Mouse (Mus musculus): ENCODE results near the gene Loxl3. TPM values are rescaled to one million over a fixed set of nuclear protein-coding genes. Genes with fewer than 3 reads are reported as not detected.

Gene Loxl3
- 3.1 and 5.5 TPM in 2 replicates for polyA plus RNA-seq (2014; fragmentation: Nextera tagmentation; extraction: Ambion mirVana)

DNA sequence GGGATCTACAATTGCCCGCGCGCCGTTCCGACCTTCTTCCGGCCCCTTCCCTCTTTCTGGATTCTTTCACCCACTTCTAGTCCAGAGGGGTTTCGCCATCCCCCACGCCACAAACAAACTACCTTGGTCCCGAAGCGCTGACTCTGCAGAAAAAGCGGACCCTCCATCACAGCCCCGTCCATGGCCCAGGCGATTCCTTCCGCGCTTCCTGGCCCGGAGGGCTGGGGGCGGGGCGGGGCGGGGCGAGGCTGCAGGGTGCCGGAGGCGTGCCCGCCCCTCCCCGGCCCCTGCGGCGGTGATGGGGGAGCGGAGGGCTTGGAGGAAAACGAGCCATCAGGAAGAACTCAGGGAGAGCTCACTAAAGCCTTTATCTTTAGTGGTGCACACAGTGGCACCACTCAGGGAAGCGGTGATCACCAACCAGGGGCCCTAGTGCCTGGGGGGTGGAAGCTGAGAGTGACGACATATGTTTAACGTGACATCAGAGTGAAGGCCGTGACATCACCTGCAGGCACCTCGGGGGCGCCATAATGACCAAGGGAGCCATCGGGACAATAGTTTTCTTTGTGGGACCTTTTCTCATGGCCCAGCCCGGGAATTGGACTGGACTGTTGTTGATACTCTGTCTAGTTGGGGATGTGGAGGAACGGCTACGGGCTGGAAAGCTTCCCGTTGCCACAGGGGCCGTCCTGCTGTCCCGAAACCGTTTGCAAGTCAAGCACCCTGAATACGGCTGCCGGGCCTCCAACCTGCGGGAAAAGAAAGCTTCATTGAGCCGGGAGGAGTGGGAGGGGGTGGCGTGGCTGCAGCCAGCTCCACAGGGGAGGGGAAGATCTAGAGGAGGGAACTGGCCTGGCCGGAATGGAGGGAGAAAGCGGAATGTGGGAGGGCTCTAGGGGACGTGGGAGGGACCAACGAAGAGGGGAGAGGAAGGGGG lies at the start of gene Loxl3, which contains the start of gene Dok1:
TSS of gene Loxl3 (plus strand) at position 925 of the 937 bp plus-strand sequence.
TSS of gene Dok1 (minus strand) at position 223 of the 937 bp plus-strand sequence.
- Histone ChIP-seq H3K9ac (replicated peaks; ENCODE audit: low read length) (peak within 1 kb of the TSS; percentile 43), H3K27me3 (ENCODE audit: control insufficient read depth, insufficient read depth, low read length) (peaks cover 33% of the 10 kb centered on the region), H3K4me3 (replicated peaks; ENCODE audit: low read depth, low read length) (peak within 1 kb of the TSS; percentile 43), H3K4me1 (ENCODE audit: control insufficient read depth, insufficient read depth, low read length) (peaks cover 21% of the 10 kb centered on the region), H3K9me3 (ENCODE audit: control insufficient read depth, low read length) (no peaks in the 10 kb centered on the region), H3K27ac (replicated peaks; ENCODE audit: low read depth, low read length) (peak within 1 kb of the TSS; percentile 55; the same call in 1 of the 2 replicates), H3K4me2 (ENCODE audit: low read length) (peak within 1 kb of the TSS; percentile 76), H3K36me3 (ENCODE audit: control insufficient read depth, insufficient read depth, low read length) (no peaks in the 10 kb centered on the region)
- ATAC-seq (ENCODE audit: low FRiP score, low TSS enrichment) (peak; percentile 71), DNase-seq (peak; percentile 68)
- under 1% methylated on average over 51 of the region's 51 CpGs for WGBS

DNA sequence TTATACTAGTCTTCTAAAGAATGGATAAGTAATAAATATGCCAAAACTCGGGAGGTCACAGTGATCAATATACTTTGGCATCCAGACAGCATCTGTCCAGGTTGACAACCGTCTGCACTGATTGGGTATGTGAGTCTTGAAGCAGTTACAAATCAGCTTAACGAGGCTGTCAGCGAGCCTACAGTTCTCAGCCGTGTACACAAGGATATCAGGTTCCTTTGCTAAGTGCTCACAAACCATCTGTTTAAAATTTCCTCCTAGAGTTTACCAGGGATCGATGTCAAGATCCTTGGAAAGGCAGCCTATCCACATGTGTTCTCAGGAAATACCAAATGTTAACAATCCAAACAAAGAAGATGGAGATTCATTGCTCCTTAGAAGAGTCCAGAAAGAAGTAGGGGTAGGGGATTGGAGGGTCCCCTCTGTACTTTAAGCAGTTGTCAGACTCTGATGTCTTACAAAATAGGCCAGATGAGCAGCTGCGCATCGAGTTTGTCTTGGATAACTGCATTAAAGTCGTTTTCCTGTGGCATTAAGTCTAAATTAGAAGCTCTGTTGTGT lies 46.5 kb upstream of the Loxl3 start:
- Histone ChIP-seq H3K9ac (replicated peaks; ENCODE audit: low read length) (no peak overlapping the region), H3K9me3 (ENCODE audit: control insufficient read depth, low read length) (no peaks in the 10 kb centered on the region), H3K4me1 (ENCODE audit: control insufficient read depth, insufficient read depth, low read length) (no peaks in the 10 kb centered on the region), H3K4me3 (replicated peaks; ENCODE audit: low read depth, low read length) (no peak overlapping the region), H3K36me3 (ENCODE audit: control insufficient read depth, insufficient read depth, low read length) (no peaks in the 10 kb centered on the region), H3K27ac (replicated peaks; ENCODE audit: low read depth, low read length) (no peak overlapping the region), H3K4me2 (ENCODE audit: low read length) (no peak overlapping the region), H3K27me3 (ENCODE audit: control insufficient read depth, insufficient read depth, low read length) (no peaks in the 10 kb centered on the region)
- no peak for DNase-seq
- 64% methylated on average over 9 of the region's 9 CpGs for WGBS
- ATAC-seq (ENCODE audit: low FRiP score, low TSS enrichment) = no peak

DNA sequence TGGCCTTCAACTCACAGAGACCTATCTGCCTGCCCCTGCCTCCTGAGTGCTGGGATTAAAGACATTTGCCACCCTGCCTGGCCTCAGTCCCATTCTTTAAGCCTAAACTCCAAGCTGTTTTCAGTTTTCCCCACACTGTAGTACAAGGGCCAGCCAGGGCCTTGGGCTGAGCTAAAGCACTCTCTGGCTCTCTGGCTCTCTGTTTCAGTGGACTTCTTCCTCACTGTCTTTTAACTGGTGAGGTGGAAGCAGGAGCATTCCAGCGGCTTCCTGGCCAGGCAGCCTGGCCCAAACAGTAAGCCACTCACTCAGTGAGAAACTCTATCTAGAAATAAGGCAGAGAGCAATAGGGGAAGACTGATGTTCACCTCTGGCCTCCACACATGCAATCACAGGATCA lies 40.3 kb upstream of the Loxl3 start:
- DNase-seq (no peak), ATAC-seq (ENCODE audit: low FRiP score, low TSS enrichment) (no peak)
- Histone ChIP-seq H3K4me1 (ENCODE audit: control insufficient read depth, insufficient read depth, low read length) (no peaks in the 10 kb centered on the region), H3K9me3 (ENCODE audit: control insufficient read depth, low read length) (no peaks in the 10 kb centered on the region), H3K9ac (replicated peaks; ENCODE audit: low read length) (no peak overlapping the region), H3K36me3 (ENCODE audit: control insufficient read depth, insufficient read depth, low read length) (no peaks in the 10 kb centered on the region), H3K27ac (replicated peaks; ENCODE audit: low read depth, low read length) (no peak overlapping the region), H3K4me3 (replicated peaks; ENCODE audit: low read depth, low read length) (no peak overlapping the region), H3K4me2 (ENCODE audit: low read length) (no peak overlapping the region), H3K27me3 (ENCODE audit: control insufficient read depth, insufficient read depth, low read length) (no peaks in the 10 kb centered on the region)
- whole genome bisulfite sequencing = 38% methylated on average over 1 of the region's 1 CpGs

DNA sequence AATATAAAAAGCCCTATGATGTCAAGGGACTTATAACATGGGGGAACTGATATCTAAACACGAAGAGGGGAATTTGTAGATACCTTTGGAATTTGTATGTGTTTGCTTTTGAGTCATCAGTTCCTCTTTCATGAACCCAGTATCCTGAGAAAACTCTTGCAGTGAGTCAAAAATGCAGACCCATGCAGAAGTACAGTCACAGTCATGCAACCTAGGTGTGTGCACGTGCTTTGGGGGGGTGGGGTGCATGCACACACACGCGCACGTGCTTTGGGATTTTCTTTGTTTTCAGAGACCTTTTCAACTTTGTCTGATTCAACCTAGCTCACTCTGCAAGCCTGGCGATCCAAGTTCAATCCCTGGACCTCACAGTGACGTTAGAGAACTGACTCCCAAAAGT lies 39.6 kb upstream of the Loxl3 start:
- H3K27me3 ChIP-seq (ENCODE audit: control insufficient read depth, insufficient read depth, low read length) = no peaks in the 10 kb centered on the region
- H3K36me3 ChIP-seq (ENCODE audit: control insufficient read depth, insufficient read depth, low read length) = no peaks in the 10 kb centered on the region
- no peak overlapping the region for H3K4me2 ChIP-seq (ENCODE audit: low read length)
- ATAC-seq (ENCODE audit: low FRiP score, low TSS enrichment) (no peak), DNase-seq (no peak)
- WGBS = 82% methylated on average over 7 of the region's 7 CpGs
- no peaks in the 10 kb centered on the region for H3K4me1 ChIP-seq (ENCODE audit: control insufficient read depth, insufficient read depth, low read length)
- H3K9me3 ChIP-seq (ENCODE audit: control insufficient read depth, low read length) = no peaks in the 10 kb centered on the region
- no peak overlapping the region for H3K27ac ChIP-seq (replicated peaks; ENCODE audit: low read depth, low read length)
- H3K9ac ChIP-seq (replicated peaks; ENCODE audit: low read length) = no peak overlapping the region
- no peak overlapping the region for H3K4me3 ChIP-seq (replicated peaks; ENCODE audit: low read depth, low read length)

DNA sequence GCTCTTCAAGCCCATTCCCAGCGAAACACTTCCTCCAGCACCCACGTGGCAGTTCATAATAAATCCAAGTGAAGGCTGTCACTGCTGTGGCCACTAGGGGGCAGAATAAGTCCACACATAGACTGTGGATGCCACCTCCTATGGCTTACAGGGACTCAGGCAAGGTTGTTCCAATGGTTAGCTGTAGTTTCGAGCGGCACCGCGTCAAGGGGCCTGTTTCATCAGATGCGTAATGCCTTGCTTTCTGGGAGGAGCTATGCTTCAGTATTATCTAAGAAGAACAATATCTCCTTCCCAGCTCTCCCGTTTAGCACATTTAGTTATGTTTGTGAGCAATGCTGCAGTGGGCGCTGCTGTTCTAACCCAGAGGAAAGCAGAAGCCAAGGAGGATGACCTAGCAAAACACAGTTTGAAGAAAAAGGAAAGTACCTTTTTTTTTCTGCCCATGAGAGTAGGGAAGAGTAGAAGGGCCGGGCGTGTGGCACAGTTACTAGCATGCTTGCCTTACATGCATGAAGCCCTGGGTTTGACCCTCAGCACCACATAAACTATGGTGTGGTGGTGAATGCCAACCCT lies 37.1 kb upstream of the Loxl3 start:
- Histone ChIP-seq H3K27ac (replicated peaks; ENCODE audit: low read depth, low read length) (no peak overlapping the region), H3K9me3 (ENCODE audit: control insufficient read depth, low read length) (no peaks in the 10 kb centered on the region), H3K4me1 (ENCODE audit: control insufficient read depth, insufficient read depth, low read length) (no peaks in the 10 kb centered on the region), H3K4me2 (ENCODE audit: low read length) (peak overlapping the region; percentile 32), H3K9ac (replicated peaks; ENCODE audit: low read length) (no peak overlapping the region), H3K27me3 (ENCODE audit: control insufficient read depth, insufficient read depth, low read length) (no peaks in the 10 kb centered on the region), H3K4me3 (replicated peaks; ENCODE audit: low read depth, low read length) (no peak overlapping the region), H3K36me3 (ENCODE audit: control insufficient read depth, insufficient read depth, low read length) (no peaks in the 10 kb centered on the region)
- ATAC-seq (ENCODE audit: low FRiP score, low TSS enrichment) = peak; percentile 91
- WGBS = 16% methylated on average over 11 of the region's 11 CpGs
- peak; percentile 97 for DNase-seq

DNA sequence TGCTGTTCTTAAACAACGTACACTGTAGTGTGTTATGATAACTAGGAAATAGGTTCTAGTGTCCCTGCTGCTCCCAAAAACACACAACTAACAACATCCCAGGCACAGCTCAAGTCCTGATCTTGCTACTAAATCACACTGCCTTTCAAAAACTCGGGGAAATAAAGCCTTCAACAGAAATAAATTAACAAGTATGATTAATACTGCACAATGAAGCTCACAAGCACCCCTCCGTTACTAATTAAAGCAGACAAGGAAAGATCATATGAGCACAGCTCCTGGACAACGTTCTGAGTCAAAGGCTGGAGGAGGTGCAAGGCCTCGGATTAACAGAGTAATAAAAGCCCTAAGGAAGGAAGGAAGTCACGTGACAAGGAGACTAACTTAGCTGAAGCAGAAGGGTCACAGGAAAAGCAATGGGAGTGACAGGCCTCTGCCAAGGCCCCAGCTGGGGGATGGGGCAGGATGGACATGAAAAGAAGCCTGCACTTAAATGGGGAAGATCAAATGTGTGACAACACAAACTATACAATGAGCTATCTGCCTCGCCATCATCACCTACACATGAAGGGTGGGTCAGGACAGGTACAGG lies 36.4 kb upstream of the Loxl3 start:
- Histone ChIP-seq H3K27me3 (ENCODE audit: control insufficient read depth, insufficient read depth, low read length) (no peaks in the 10 kb centered on the region), H3K4me2 (ENCODE audit: low read length) (no peak overlapping the region), H3K9ac (replicated peaks; ENCODE audit: low read length) (no peak overlapping the region), H3K4me1 (ENCODE audit: control insufficient read depth, insufficient read depth, low read length) (no peaks in the 10 kb centered on the region), H3K9me3 (ENCODE audit: control insufficient read depth, low read length) (no peaks in the 10 kb centered on the region), H3K27ac (replicated peaks; ENCODE audit: low read depth, low read length) (no peak overlapping the region), H3K36me3 (ENCODE audit: control insufficient read depth, insufficient read depth, low read length) (no peaks in the 10 kb centered on the region), H3K4me3 (replicated peaks; ENCODE audit: low read depth, low read length) (no peak overlapping the region)
- WGBS = 52% methylated on average over 7 of the region's 7 CpGs
- DNase-seq (no peak), ATAC-seq (ENCODE audit: low FRiP score, low TSS enrichment) (no peak)

DNA sequence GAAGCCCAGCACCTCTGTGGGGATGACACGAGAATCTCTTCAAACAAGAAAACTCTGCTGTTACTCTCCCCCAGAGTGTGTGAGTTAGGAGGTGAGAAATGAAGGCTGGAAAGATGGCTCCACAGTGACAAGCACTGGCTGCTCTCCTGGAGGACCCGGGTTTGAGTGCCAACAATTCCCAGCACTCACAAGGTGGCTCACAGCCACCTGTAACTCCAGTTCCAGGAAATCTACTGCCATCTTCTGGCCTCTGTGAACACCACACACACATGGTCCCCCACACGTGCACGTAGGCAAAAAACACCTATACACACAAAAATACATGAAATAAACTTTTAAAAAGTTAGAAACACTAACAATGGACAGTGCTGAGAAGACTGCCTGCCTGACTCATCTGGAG lies 35.6 kb upstream of the Loxl3 start:
- ATAC-seq (ENCODE audit: low FRiP score, low TSS enrichment) (no peak), DNase-seq (no peak)
- Histone ChIP-seq H3K27ac (replicated peaks; ENCODE audit: low read depth, low read length) (no peak overlapping the region), H3K9ac (replicated peaks; ENCODE audit: low read length) (no peak overlapping the region), H3K36me3 (ENCODE audit: control insufficient read depth, insufficient read depth, low read length) (no peaks in the 10 kb centered on the region), H3K27me3 (ENCODE audit: control insufficient read depth, insufficient read depth, low read length) (no peaks in the 10 kb centered on the region), H3K4me1 (ENCODE audit: control insufficient read depth, insufficient read depth, low read length) (no peaks in the 10 kb centered on the region), H3K9me3 (ENCODE audit: control insufficient read depth, low read length) (no peaks in the 10 kb centered on the region), H3K4me3 (replicated peaks; ENCODE audit: low read depth, low read length) (no peak overlapping the region), H3K4me2 (ENCODE audit: low read length) (no peak overlapping the region)
- 71% methylated on average over 4 of the region's 4 CpGs for WGBS

DNA sequence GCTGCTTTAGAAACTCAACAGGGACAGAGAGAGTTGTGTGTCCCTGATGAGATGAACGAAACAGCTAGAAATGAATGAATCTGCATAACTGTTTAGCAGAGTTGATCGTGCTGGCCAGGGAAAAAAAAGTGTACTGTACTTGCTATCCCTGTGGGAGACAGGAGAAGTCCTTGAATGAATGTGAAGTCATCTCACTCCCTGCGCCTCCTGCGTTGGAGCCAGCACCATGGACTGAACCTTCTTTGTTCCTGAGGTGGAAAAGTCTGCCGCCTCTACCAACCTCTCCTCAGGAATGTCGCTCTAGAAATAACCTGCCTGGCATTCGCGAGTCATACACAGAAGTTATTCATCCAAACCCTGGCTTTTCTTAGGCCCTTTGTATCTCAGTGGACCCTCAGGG lies 34.0 kb upstream of the Loxl3 start:
- 74% methylated on average over 8 of the region's 8 CpGs for WGBS
- Histone ChIP-seq H3K4me3 (replicated peaks; ENCODE audit: low read depth, low read length) (no peak overlapping the region), H3K27ac (replicated peaks; ENCODE audit: low read depth, low read length) (no peak overlapping the region), H3K4me1 (ENCODE audit: control insufficient read depth, insufficient read depth, low read length) (no peaks in the 10 kb centered on the region), H3K9ac (replicated peaks; ENCODE audit: low read length) (no peak overlapping the region), H3K27me3 (ENCODE audit: control insufficient read depth, insufficient read depth, low read length) (no peaks in the 10 kb centered on the region), H3K36me3 (ENCODE audit: control insufficient read depth, insufficient read depth, low read length) (no peaks in the 10 kb centered on the region), H3K4me2 (ENCODE audit: low read length) (no peak overlapping the region), H3K9me3 (ENCODE audit: control insufficient read depth, low read length) (no peaks in the 10 kb centered on the region)
- DNase-seq (no peak), ATAC-seq (ENCODE audit: low FRiP score, low TSS enrichment) (no peak)

Measured in midbrain, embryonic 14.5 days (tissue).